Mouse (Mus musculus): Measurements from ENCODE around the gene Eef2. TPM values are rescaled to one million over a fixed set of nuclear protein-coding genes. Genes with fewer than 3 reads are reported as not detected.
"Not testable (repeated sequence)": the region's sequence is repeated elsewhere in the genome, so short reads cannot be mapped to it uniquely, and the experiment has no call there.

The Eef2 gene
- polyA plus RNA-seq, 1 experiment from 2014 or later: 534 TPM

GRCm38 (mm10) chr10:81175345-81175701 lies 1.1 kb upstream of the Eef2 start:
- WGBS: 10% methylated on average over 4 of the region's 4 CpGs
- Histone ChIP-seq H3K4me2 (replicated peaks) (peak overlapping the region; percentile 61), H3K4me1 (peaks cover 51% of the 10 kb centered on the region), H3K36me3 (peaks cover 31% of the 10 kb centered on the region), H3K27ac (replicated peaks) (peak overlapping the region; percentile 93), H3K4me3 (peak overlapping the region; percentile 42; the same call in 1 of the 2 replicates)
- not testable (repeated sequence) for ATAC-seq (ENCODE audit: low FRiP score, low read depth); H3K27me3 ChIP-seq; H3K9ac ChIP-seq (replicated peaks); H3K9me3 ChIP-seq

GRCm38 (mm10) chr10:81175936-81176465 lies 430 bp upstream of the Eef2 start:
- H3K36me3 ChIP-seq: peaks cover 38% of the 10 kb centered on the region
- H3K9ac ChIP-seq (replicated peaks): peak overlapping the region; percentile 99; the same call in 1 of the 2 replicates
- H3K4me3 ChIP-seq: peak overlapping the region; percentile 99
- peak overlapping the region; percentile 52 for H3K4me2 ChIP-seq (replicated peaks)
- 11% methylated on average over 13 of the region's 13 CpGs for WGBS
- peaks cover 51% of the 10 kb centered on the region for H3K4me1 ChIP-seq
- no peaks in the 10 kb centered on the region for H3K9me3 ChIP-seq
- no peak; the same call in 1 of the 2 replicates for ATAC-seq (ENCODE audit: low FRiP score, low read depth)
- no peaks in the 10 kb centered on the region for H3K27me3 ChIP-seq
- peak overlapping the region; percentile 93 for H3K27ac ChIP-seq (replicated peaks)

- Histone ChIP-seq H3K36me3 (peaks cover 52% of the 10 kb centered on the region), H3K27me3 (no peaks in the 10 kb centered on the region), H3K4me2 (replicated peaks) (peak overlapping the region; percentile 95), H3K9ac (replicated peaks) (peak overlapping the region; percentile 99), H3K9me3 (no peaks in the 10 kb centered on the region), H3K27ac (replicated peaks) (peak overlapping the region; percentile 93), H3K4me1 (peaks cover 61% of the 10 kb centered on the region), H3K4me3 (peak overlapping the region; percentile 99)
- ATAC-seq (ENCODE audit: low FRiP score, low read depth): no peak
- WGBS: 19% methylated on average over 16 of the region's 16 CpGs
Measured at GRCm38 (mm10) chr10:81177491-81177925, 1.1 kb downstream of the Eef2 start.

- Histone ChIP-seq H3K4me1 (peaks cover 58% of the 10 kb centered on the region), H3K4me2 (replicated peaks) (peak overlapping the region; percentile 95), H3K4me3 (peak overlapping the region; percentile 99), H3K27me3 (no peaks in the 10 kb centered on the region), H3K9me3 (no peaks in the 10 kb centered on the region), H3K36me3 (peaks cover 52% of the 10 kb centered on the region), H3K9ac (replicated peaks) (peak overlapping the region; percentile 99), H3K27ac (replicated peaks) (peak overlapping the region; percentile 93; the same call in 1 of the 2 replicates)
- WGBS: 72% methylated on average over 14 of the region's 14 CpGs
- no peak for ATAC-seq (ENCODE audit: low FRiP score, low read depth)
Measured at GRCm38 (mm10) chr10:81177958-81178712, 1.7 kb downstream of the Eef2 start.

GRCm38 (mm10) chr10:81178927-81179326 lies 2.5 kb downstream of the Eef2 start:
- Histone ChIP-seq H3K27ac (replicated peaks) (no peak overlapping the region), H3K4me3 (no peak overlapping the region), H3K9me3 (no peaks in the 10 kb centered on the region), H3K4me2 (replicated peaks) (no peak overlapping the region), H3K9ac (replicated peaks) (no peak overlapping the region), H3K4me1 (peaks cover 56% of the 10 kb centered on the region), H3K27me3 (no peaks in the 10 kb centered on the region), H3K36me3 (peaks cover 52% of the 10 kb centered on the region)
- ATAC-seq (ENCODE audit: low FRiP score, low read depth): no peak
- WGBS: 95% methylated on average over 11 of the region's 11 CpGs

GRCm38 (mm10) chr10:81179451-81180342 lies 3.3 kb downstream of the Eef2 start:
- peaks cover 60% of the 10 kb centered on the region for H3K36me3 ChIP-seq
- H3K27ac ChIP-seq (replicated peaks): no peak overlapping the region
- no peaks in the 10 kb centered on the region for H3K9me3 ChIP-seq
- no peak for ATAC-seq (ENCODE audit: low FRiP score, low read depth)
- H3K27me3 ChIP-seq: no peaks in the 10 kb centered on the region
- H3K4me2 ChIP-seq (replicated peaks): no peak overlapping the region
- H3K9ac ChIP-seq (replicated peaks): no peak overlapping the region; the same call in 1 of the 2 replicates
- H3K4me1 ChIP-seq: peaks cover 51% of the 10 kb centered on the region
- WGBS: 90% methylated on average over 32 of the region's 32 CpGs
- H3K4me3 ChIP-seq: no peak overlapping the region

- peaks cover 71% of the 10 kb centered on the region for H3K36me3 ChIP-seq
- WGBS: 91% methylated on average over 13 of the region's 13 CpGs
Measured at GRCm38 (mm10) chr10:81180946-81181345, 4.5 kb downstream of the Eef2 start.

GRCm38 (mm10) chr10:81181860-81182259 lies 5.4 kb downstream of the Eef2 start:
- not testable (repeated sequence) for H3K27me3 ChIP-seq; H3K9me3 ChIP-seq; H3K9ac ChIP-seq (replicated peaks); H3K4me2 ChIP-seq (replicated peaks); ATAC-seq (ENCODE audit: low FRiP score, low read depth)
- H3K4me3 ChIP-seq: 0 out of 2 replicates have a peak overlapping the region, but pooled peaks have one; percentile 59
- H3K4me1 ChIP-seq: peaks cover 42% of the 10 kb centered on the region
- 0 out of 2 replicates have a peak overlapping the region, but pooled peaks have one; percentile 63 for H3K27ac ChIP-seq (replicated peaks)
- peaks cover 78% of the 10 kb centered on the region for H3K36me3 ChIP-seq
- WGBS: 81% methylated on average over 12 of the region's 12 CpGs

More at GRCm38 (mm10) chr10:81180946-81181345, 4.5 kb downstream of the Eef2 start:
- Histone ChIP-seq H3K27ac (replicated peaks) (no peak overlapping the region; the same call in 1 of the 2 replicates), H3K4me1 (peaks cover 42% of the 10 kb centered on the region), H3K4me3 (no peak overlapping the region), H3K4me2 (replicated peaks) (no peak overlapping the region), H3K27me3 (no peaks in the 10 kb centered on the region), H3K9ac (replicated peaks) (0 out of 2 replicates have a peak overlapping the region, but pooled peaks have one; percentile 20), H3K9me3 (no peaks in the 10 kb centered on the region)
- no peak for ATAC-seq (ENCODE audit: low FRiP score, low read depth)

- peak within 1 kb of the TSS; percentile 63 for H3K27ac ChIP-seq (replicated peaks)
- no peaks in the 10 kb centered on the region for H3K9me3 ChIP-seq
- peak within 1 kb of the TSS; percentile 59 for H3K4me3 ChIP-seq
- H3K4me1 ChIP-seq: peaks cover 35% of the 10 kb centered on the region
- H3K9ac ChIP-seq (replicated peaks): peak within 1 kb of the TSS; percentile 50
- H3K4me2 ChIP-seq (replicated peaks): peak within 1 kb of the TSS; percentile 61
- peak; percentile 94 for ATAC-seq (ENCODE audit: low FRiP score, low read depth)
- peaks cover 81% of the 10 kb centered on the region for H3K36me3 ChIP-seq
- WGBS: 5% methylated on average over 53 of the region's 53 CpGs
- no peaks in the 10 kb centered on the region for H3K27me3 ChIP-seq
Measured at GRCm38 (mm10) chr10:81182336-81183333, 6.2 kb downstream of the Eef2 start, which contains the start of gene Dapk3. Dapk3 (plus strand) TSS chr10:81183005.

GRCm38 (mm10) chr10:81183805-81184204 lies 7.4 kb downstream of the Eef2 start, which contains the start of gene 4930442H23Rik:
4930442H23Rik (minus strand) TSS chr10:81183849.
- Histone ChIP-seq H3K4me1 (peaks cover 24% of the 10 kb centered on the region), H3K9me3 (no peaks in the 10 kb centered on the region), H3K9ac (replicated peaks) (peak within 1 kb of the TSS; percentile 50), H3K36me3 (peaks cover 75% of the 10 kb centered on the region), H3K27me3 (no peaks in the 10 kb centered on the region), H3K4me2 (replicated peaks) (peak within 1 kb of the TSS; percentile 61), H3K27ac (replicated peaks) (peak within 1 kb of the TSS; percentile 63), H3K4me3 (peak within 1 kb of the TSS; percentile 59)
- ATAC-seq (ENCODE audit: low FRiP score, low read depth): no peak
- 89% methylated on average over 5 of the region's 5 CpGs for WGBS
